8 mouse cellular contexts compared by ENCODE assay signal in genomic region chr5:121949050-121949443, GRCm38 (mm10).
DNase-seq lines count a peak whose midpoint lies in the region; ATAC-seq and TF ChIP-seq lines count a peak whose summit lies in the region.
"Had no signal": no experiment of that assay in that cellular context is flagged by ENCODE, and none has a peak within 500 bp of the region (broad histone marks: within the 10 kb centered on the region; RNA-seq: fewer than 3 reads in every experiment).

No protein-coding gene starts in this region.

- TF ChIP-seq CTCF in liver, postnatal 0 days (IDR thresholded peaks at IDR 0.05; ENCODE audit: low read depth), result no peak

- ATAC-seq in neural tube, embryonic 11.5 days (ENCODE audit: insufficient read depth, low FRiP score, low TSS enrichment), result peak; percentile 40; the same call in 1 of the 2 replicates
- ATAC-seq in hindbrain, embryonic 14.5 days (ENCODE audit: low FRiP score), result peak; percentile 11; the same call in 1 of the 2 replicates
- no peak for ATAC-seq in liver, postnatal 0 days

- H3K27ac ChIP-seq in neural tube, embryonic 11.5 days (ENCODE audit: low read depth, low read length), result peak overlapping the region; percentile 80
- peak overlapping the region; percentile 86 for H3K27ac ChIP-seq in hindbrain, embryonic 14.5 days
- H3K27ac ChIP-seq in liver, postnatal 0 days (ENCODE audit: low read depth), result 0 out of 2 replicates have a peak overlapping the region, but pooled peaks have one; percentile 60

- H3K4me2 ChIP-seq in neural tube, embryonic 11.5 days (ENCODE audit: low read depth), result peak overlapping the region; percentile 57; the same call in 1 of the 2 replicates
- H3K4me2 ChIP-seq in hindbrain, embryonic 14.5 days (replicated peaks), result peak overlapping the region; percentile 47
- H3K4me2 ChIP-seq in liver, postnatal 0 days (ENCODE audit: low read depth, low read length), result no peak overlapping the region

- DNase-seq in neural tube, embryonic 11.5 days (ENCODE audit: low spot score), result no peak
- DNase-seq in neural tube, embryonic 10.5 days (ENCODE audit: extremely low spot score, low spot score), result no peak
- DNase-seq in hindbrain, embryonic 14.5 days (ENCODE audit: low spot score), result no peak
- no peak for DNase-seq in liver, postnatal 0 days
- DNase-seq in left cerebral cortex, postnatal 36 days (ENCODE audit: low spot score in 2 of 2), result no peak
- DNase-seq in thymus, postnatal 25 days, result no peak
- DNase-seq in urinary bladder, postnatal 10 days (ENCODE audit: low spot score), result no peak
- DNase-seq: lung, adult 18-20 months had no signal

- no peaks in the 10 kb centered on the region for H3K27me3 ChIP-seq in neural tube, embryonic 11.5 days (ENCODE audit: control insufficient read depth, insufficient read depth, low read length)
- no peaks in the 10 kb centered on the region for H3K27me3 ChIP-seq in hindbrain, embryonic 14.5 days (ENCODE audit: control insufficient read depth, insufficient read depth, low read length)
- H3K27me3 ChIP-seq in liver, postnatal 0 days (ENCODE audit: insufficient read depth, low read length), result peaks cover 7% of the 10 kb centered on the region; the same call in 1 of the 2 replicates

- no peak for TF ChIP-seq EP300 in liver, postnatal 0 days (IDR thresholded peaks at IDR 0.05; ENCODE audit: low read depth)

- H3K4me1 ChIP-seq in neural tube, embryonic 11.5 days (ENCODE audit: control insufficient read depth, insufficient read depth, low read length), result peaks cover 29% of the 10 kb centered on the region
- H3K4me1 ChIP-seq in hindbrain, embryonic 14.5 days (replicated peaks; ENCODE audit: control insufficient read depth, insufficient read depth, low read length), result peaks cover 39% of the 10 kb centered on the region
- H3K4me1 ChIP-seq in liver, postnatal 0 days (ENCODE audit: insufficient read depth), result peaks cover 10% of the 10 kb centered on the region

- H3K9me3 ChIP-seq in neural tube, embryonic 11.5 days (ENCODE audit: control insufficient read depth, low read length), result no peaks in the 10 kb centered on the region
- H3K9me3 ChIP-seq in hindbrain, embryonic 14.5 days (ENCODE audit: control insufficient read depth, low read length), result no peaks in the 10 kb centered on the region
- H3K9me3 ChIP-seq in liver, postnatal 0 days (ENCODE audit: low read length), result no peaks in the 10 kb centered on the region

- WGBS in neural tube, embryonic 11.5 days, result 3% methylated on average over 8 of the region's 8 CpGs
- 8% methylated on average over 8 of the region's 8 CpGs for WGBS in hindbrain, embryonic 14.5 days
- WGBS in liver, postnatal 0 days (ENCODE audit: insufficient replicate concordance), result 43% methylated on average over 8 of the region's 8 CpGs

- H3K36me3 ChIP-seq in neural tube, embryonic 11.5 days (ENCODE audit: control insufficient read depth, insufficient read depth, low read length), result no peaks in the 10 kb centered on the region
- no peaks in the 10 kb centered on the region for H3K36me3 ChIP-seq in hindbrain, embryonic 14.5 days (replicated peaks; ENCODE audit: control insufficient read depth, insufficient read depth)
- H3K36me3 ChIP-seq in liver, postnatal 0 days (replicated peaks; ENCODE audit: insufficient read depth, low read length), result no peaks in the 10 kb centered on the region

- no peak overlapping the region for H3K4me3 ChIP-seq in neural tube, embryonic 11.5 days (ENCODE audit: low read depth, low read length)
- no peak overlapping the region for H3K4me3 ChIP-seq in hindbrain, embryonic 14.5 days (replicated peaks; ENCODE audit: low read length)
- no peak overlapping the region for H3K4me3 ChIP-seq in liver, postnatal 0 days (ENCODE audit: low read depth, low read length)

- intact Hi-C loops in left cerebral cortex, postnatal 36 days (cut with DNase I), result loop anchor here (5.0 kb wide), 2 partner anchors 48 to 113 kb away; no protein-coding TSS in a partner anchor

- no peak overlapping the region for H3K9ac ChIP-seq in neural tube, embryonic 11.5 days (ENCODE audit: low read length)
- no peak overlapping the region for H3K9ac ChIP-seq in hindbrain, embryonic 14.5 days
- no peak overlapping the region for H3K9ac ChIP-seq in liver, postnatal 0 days (replicated peaks)
